Mouse (Mus musculus): ENCODE data around the gene Hectd3.

Gene Hectd3

DNA sequence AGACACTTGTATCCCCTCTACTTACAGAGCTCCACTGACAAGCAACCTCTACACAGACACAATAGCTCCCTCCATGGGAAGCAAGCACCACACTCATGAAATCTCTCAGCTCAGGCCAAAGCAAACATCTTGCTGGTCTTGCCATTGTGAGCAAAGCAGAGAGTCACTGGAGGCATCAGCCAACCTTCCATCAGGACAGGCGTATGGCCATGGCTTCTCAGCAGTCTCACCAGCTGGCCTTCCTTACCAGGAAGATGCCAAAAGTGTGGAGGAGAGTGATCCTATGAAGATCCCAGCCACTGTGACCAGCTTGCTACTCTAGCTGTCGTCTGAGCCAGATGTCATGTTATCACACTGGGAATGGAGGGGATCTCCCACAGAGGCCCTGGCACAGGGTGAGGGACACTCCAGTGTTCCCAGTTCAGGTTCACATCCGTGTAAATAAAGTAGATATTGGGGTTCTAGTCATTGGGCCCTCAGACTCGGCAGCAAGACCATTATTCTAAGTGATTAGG lies 19.8 kb downstream of the Hectd3 start:
- DNase-seq (ENCODE audit: low read depth in 2 of 2, low spot score in 2 of 2), result no peak

DNA sequence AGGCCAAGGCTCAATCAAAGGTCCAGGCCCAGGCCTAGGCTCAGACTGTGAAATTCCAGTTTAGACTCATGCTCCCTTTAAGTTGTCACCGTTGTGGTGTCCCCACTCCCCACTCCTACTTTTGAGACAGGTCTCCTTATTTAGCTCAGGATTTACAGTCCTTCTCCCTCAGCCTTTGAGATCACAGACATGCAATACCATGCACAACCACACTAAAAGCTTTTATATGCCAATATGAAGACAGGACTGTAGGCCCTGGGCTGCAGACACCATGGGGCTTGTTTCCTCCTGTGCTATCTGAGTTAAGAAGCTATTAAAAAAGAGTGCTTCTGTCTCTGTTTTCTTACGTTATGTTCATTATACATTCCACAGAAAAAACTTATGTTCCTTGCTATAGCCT lies 22.6 kb downstream of the Hectd3 start:
- DNase-seq (ENCODE audit: low read depth in 2 of 2, low spot score in 2 of 2), result no peak

DNA sequence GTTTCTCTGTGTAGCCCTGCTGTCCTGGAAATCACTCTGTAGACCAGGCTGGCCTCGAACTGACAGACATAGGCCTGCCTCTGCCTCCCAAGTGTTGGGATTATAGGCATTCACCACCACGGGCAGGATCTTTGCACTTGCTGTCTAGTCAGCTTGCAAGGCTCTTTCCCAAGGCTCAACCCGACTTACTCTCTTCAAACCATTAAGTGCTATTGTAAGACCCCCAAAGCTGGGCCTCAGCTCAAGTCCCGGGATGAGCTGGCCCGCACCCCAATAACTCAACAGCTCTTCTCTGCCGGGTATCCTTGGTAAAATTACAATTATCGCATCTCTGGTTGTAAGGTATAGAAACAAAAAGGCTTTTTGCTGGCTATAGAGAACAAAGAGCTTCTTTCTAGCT lies 23.2 kb downstream of the Hectd3 start:
- no peak for DNase-seq (ENCODE audit: low read depth in 2 of 2, low spot score in 2 of 2)

DNA sequence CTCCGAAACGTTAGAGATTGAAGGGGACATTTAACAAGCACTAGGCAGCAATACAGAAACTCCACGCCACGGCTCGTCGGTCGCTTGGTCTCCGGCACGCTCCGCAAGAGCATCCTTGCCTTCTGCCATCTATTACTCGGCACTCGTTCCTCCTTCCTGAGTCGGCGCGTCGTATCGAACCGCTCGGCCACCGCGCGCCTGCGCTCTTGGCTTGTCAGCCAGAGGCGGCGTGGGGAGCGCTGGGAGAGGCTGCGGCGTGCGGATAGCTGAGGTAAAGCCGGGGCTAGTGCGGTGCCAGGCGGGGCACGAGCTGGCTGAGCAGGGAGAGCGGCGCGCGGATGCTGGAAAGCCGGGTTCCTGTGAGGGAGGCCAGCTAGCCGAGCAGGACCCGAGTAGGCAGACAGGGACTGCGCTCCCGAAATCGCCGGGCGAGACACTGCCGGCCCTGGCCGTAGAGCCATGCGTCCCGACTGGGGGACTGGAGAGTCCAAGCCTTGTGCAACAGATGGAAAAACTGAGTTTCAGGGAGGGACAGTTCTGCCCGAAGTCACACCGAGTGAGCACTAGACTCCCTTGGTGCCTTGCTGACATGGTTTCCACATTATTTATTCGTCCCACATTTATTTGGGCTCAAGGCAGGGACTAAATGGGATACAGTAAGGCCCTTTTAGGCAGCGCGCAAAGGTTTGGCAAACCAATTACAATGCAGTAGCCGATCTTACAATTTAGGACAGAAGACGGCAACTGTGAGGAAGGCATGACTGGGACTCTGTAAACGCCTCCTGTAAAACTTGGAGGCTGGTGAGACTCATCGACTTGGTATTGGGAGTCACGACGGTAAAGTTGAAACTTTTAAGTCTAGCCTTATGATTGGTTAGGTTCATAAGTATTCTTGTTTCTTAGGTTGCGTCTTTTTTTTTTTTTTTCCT lies 24.4 kb downstream of the Hectd3 start, which contains the start of gene Eif2b3:
Eif2b3 (plus strand) TSS at position 197 of the 929 bp plus-strand sequence.
- peak; percentile 86 for DNase-seq (ENCODE audit: low read depth in 2 of 2, low spot score in 2 of 2)

DNA sequence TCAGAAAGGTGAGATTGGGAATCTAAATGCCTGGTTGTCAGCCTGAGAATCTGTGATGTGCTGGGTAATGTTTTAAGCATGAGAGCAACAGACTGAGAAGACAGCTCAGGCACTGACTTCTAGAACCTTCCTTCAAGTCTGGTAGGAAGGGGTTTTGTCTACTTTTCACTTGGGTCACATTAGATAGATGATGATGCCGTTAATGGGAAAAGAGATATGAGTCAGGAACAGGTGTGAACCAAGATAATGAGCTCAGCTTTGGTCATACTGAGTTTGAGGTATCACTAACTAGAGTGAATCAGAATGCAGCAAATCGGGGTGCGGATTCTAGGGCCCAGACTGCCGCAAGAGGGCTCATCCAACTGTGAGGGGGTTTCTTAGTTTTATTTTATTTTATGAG lies 28.4 kb downstream of the Hectd3 start:
- no peak for DNase-seq (ENCODE audit: low read depth in 2 of 2, low spot score in 2 of 2)

DNA sequence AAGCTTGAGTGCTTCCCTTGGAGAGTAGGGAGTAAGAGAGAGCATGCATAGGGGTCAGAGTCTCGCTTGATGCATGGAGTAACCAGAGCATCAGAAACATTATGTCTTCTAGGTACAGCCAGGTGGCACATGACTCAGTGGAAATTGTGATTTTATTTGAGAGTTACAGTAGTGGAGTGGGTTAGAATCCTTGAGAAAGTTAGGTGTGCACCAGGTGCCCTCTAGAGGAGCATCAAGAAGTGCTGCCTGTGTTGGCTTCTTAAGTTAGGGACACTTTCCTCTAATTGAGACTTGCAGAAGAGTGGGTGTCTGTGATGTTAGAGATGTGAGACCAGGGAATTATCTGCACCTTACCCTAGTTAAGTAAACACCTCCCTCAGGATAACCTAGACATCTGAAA lies 36.0 kb downstream of the Hectd3 start:
- DNase-seq (ENCODE audit: low read depth in 2 of 2, low spot score in 2 of 2), result no peak

DNA sequence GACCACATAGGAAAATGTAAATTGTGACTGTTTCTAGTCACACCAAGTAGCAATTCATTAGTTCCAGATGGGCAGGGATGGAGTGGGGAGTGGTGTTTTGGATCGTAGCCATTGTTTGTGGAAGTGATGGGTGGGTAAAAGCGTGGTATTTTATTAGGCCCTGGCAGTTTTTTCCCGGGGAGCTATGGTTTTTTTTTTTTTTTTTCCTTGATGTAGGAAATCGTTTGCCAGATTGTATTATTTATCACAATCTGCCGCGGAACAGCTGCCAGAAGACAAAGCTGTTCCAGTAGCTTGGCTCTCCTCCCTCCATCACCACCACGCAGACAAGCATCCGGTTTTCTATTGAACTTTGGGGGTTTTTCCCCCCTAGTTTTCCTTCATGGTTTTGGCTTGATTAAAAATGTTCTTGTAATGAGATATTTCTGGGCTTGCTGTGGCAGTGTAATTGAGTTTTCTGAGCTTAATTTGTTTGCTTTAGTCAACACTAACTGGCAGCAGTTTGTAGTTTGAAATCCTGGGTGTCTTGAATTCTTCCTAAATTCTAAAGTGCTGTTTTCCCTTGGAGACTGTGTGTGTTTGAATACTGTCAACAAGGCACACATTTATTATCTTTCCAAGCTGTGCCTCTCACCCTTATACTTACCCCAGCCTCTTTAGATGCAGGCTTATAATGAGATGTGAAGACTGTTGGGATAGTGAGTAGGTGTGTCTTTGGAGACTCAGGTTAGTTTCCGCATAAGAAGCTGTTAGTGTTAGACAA lies 45.0 kb downstream of the Hectd3 start:
- DNase-seq (ENCODE audit: low read depth in 2 of 2, low spot score in 2 of 2), result no peak

DNA sequence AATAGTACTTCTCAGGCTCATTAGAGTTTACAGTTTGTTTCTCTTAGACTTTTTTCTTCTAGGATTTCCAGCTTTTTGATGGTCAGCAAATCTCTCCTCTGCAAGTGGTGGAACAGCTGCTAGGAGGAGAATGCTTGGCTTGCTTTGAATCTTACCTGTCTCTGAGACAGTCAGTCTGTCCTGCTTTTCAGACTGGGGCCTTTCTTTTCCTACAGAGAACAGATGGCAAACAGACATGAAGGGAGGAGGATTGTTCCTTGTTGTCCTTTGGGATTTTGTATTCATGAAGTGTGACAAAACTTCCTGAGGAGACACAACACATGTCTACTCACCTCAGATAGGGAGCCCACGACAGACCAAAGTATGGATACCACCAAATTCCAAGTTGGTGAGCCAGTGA lies 45.7 kb downstream of the Hectd3 start:
- no peak for DNase-seq (ENCODE audit: low read depth in 2 of 2, low spot score in 2 of 2)

DNA sequence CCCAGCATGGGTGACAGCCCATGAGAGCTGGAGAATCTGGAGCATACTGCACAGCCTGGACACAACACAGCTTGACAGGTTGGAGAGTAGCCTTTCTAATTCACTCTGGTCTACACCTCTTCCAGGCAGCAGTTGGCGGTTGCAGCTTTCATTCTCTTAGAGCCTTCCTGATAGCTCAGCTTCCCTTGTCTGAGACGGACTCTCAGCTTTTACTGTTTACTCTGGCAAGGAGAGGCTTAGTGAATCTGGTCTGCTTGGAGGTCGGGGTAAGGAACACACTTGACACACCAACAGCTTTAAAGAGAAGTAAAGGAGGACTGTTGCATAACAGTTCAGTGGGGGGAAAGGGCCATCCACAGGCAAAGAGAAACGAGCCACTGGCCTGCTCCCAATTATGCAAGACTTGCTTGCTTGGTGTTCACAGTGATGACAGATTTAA lies 46.2 kb downstream of the Hectd3 start:
- DNase-seq (ENCODE audit: low read depth in 2 of 2, low spot score in 2 of 2), result no peak

DNA sequence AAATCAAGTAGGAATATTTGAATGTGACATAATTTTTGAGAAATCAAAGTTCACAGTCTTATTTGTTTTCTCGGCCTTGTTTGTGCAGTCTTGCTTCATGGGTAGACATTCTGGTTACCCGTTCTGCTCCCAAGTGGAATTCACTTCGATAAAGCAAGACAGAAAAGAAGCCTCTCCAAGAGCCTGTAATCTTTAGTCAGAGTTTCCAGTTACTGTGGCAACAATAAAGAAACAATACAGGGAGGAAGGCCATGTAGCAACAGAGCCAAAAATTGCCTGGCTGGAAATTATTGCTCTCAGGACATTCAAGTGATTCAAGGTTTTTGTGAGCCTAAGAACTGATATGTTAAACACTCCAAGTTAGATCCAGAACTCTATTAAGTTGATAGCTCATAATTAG lies 53.7 kb downstream of the Hectd3 start:
- no peak for DNase-seq (ENCODE audit: low read depth in 2 of 2, low spot score in 2 of 2)

DNA sequence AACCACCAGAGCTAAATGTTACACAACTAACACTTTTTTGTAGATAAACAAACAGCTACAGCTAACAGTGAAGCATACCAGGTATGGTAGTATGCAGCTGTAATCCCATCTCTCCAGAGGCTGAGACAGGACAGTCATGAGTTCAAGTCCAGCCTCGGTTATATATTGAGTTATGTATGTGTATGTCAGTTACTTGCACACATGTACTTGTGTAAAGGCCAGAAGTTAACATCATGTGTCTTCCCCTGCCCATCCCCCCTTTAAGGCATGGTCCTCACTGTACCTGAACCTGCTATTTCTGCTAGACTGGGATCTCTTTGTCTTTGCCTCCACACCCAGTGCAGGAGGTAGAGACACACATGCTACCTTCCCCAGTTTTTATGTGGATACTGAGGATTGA lies 54.4 kb downstream of the Hectd3 start:
- DNase-seq (ENCODE audit: low read depth in 2 of 2, low spot score in 2 of 2), result no peak

DNA sequence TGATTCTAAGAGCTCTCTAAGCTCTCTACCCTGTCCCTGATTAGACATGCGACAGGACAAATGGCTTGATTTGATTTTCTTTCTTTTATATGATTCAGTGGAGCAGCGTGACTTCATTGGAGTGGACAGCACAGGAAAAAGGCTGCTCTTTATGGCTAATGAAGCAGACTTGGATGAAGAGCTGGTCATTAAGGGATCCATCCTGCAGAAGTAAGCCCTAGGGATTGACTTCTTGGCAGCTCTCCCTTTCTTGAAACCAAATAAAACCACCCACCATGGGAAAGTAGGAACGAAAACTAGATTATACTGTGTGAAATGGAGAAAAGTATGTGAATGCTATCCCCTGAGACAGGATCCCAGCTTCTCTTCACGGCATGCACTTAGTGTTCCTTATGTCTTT lies 57.5 kb downstream of the Hectd3 start:
- DNase-seq (ENCODE audit: low read depth in 2 of 2, low spot score in 2 of 2), result no peak

DNA sequence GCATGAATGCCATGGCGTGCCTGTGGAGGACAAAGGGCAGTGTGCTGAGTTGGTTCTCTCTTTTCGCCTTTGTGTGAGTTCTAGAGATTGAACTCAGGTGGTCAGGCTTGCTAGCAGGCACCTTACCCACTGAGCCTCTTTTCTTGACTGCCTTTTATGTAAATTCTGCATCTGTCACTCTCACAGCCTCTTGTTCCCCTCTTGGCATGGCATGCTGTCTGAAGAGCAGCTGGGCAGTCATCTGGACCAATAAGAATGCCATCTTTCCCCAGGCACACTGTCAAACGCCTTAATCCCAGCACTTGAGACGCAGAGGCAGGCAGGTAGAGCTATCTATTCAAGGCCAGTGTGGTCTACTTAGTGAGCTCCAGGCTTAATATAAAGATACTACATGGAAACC lies 58.8 kb downstream of the Hectd3 start:
- no peak for DNase-seq (ENCODE audit: low read depth in 2 of 2, low spot score in 2 of 2)
